Mouse (Mus musculus): ENCODE measurements at regions not wholly inside any gene's neighbourhood (a gene's known extent, or its start where the extent isn't known, plus 50 kb on each side); places are given as distances from the start of the nearest gene placed in this dataset.

DNA sequence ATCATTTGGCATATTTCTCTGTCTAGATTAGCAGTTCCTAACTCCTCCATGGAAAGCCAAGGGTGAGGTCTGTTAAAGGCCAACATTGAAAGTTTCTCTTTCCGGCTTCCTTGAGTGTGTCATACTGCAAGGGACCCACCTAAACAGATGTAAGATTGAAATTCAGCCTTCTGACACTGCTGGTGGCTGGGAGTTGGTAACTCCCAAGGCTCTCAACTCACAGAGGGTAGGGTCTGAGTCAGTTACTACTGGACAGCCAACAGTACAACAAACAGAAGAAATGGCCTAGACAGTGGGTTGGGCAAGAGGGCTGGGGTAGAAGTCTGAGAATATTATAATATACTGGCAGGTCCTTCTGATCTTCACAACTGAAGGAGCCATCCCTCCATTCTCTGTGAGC, 193.7 kb upstream of the Ppp2r3a start:
- peak; percentile 9 for DNase-seq

DNA sequence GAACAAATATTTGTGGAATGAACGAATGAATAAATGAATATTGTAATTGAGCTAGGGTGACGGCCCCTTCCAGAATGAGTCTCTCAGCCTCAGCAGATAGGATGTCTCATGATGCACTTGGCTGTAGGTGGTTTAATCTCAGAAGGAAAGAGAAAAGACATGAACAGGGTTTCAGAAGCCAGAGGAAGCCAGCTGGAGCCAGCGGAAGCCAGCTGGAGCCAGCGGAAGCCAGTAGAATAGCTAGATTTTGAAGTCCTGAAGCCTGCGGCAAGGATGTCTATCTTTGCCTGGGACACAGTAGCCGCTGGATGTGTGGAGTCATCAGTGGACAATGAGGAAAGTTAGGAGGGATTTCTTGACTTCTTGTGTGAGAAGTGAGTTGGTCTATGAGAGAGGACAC, 188.3 kb upstream of the Ppp2r3a start:
- peak; percentile 51 for DNase-seq

DNA sequence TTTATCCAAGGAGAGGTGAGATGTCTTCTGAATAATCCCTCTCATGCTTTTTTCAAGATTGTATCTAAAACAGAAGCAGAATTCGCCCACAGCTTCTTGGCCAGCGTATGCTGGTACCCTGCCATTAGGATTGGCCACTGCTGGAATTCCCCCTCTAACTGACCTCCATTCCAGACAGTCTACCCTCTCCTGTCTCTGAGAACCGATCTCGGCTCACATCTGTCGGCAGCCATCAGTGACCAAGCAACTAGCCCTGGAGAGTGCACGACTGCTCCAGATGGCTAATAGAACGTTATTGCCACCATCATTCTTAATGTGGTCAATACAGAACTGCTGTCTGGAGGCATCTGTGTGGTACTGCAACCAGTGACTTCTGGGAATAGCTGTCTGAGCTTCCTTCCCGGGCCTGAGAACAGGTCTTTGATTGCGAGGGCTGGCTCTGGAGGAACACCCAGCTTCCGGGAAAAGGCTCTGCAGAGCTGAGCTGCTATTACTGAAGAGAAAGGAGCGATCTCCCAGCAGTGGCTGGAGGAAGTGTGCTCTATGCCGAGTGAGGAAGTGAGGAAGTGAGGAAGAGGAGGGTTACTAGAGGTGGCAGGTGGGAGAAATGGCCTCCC, 187.1 kb upstream of the Ppp2r3a start:
- no peak for DNase-seq

DNA sequence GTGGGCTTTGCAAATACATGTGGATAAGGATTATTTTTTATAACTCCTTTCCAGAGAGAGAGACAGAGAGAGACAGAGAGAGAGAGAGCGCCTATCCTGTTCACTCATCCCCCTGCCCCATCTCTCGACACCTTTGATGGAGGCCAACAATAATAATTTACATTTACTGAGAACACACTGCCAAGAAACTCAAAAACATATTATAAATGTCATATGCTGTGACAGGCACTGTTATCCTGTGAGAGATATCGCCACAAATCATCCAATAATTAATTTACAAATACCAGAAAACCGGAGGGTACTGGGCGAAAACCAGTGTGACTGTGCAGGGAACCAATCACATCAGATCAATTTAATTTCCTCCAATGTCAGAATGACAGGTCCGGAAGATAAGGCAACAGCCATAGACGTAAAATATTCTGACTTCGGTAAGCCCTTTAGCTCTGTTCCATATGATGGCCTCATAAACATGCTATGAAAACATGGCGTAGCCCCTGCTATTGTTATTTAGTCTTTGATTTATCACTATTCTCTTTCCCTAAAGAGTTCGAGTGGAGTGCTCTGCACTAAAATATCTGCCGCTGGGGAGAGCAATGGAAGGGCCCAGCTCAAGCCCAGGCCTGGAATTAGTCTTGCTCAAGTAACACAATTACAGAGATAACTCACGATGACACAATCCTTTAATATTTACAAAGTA, 173.5 kb upstream of the Ppp2r3a start:
- no peak for DNase-seq

DNA sequence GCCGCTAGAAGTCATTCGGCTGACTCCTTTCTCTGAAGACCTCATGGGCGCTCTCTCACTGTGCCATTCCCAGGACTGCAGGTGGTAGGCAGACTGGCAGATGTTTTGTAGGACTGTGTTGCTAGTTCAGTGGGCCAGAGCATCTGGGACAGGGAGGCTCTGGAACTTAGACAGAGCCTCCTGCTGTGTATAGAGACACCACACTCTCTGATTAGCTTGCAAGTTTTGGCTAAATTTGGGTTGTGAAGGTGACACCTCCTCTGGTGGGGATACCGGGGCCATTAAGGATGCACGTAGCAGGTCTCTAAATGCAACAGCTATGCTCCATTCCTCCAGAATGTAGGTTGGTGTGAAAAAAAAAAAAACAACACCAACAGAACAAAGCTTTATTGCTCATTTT, 171.4 kb upstream of the Ppp2r3a start:
- no peak for DNase-seq

DNA sequence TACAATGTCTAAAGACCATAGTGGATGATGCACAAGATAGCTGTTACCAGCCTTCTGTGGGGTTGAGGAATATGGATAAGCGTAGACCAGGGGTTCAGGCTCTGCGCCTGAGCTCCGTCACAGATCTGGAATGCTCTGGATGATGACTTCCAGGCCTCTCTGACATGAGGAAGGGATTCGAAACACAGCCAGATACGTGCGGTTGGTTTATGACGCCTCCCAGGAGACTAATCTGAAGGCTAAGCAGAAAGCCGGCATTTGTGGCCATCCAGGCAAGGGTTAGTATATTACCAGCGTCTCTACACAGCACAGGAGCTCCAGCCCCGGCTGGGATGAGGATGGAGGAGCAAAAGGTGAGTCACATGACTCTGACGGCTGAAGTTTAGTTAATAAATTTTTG, 170.4 kb upstream of the Ppp2r3a start:
- DNase-seq = no peak

DNA sequence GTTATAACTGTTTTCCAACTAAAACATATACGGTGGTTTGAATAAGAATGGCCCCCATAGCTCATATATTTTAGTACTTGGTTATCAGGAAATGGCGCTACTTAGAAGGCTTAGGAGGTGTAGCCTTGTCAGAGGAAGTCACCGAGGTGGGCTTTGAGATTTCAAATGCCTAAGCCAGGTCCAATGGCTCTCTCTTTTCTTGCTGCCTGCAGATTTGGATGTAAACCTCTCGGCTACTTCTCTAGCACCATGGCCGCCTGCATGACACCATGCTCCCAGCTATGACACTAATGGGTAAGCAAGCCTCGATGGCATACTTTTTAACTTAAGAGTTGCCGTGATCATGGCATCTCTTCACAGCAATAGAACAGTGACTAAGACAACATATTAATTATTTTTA, 169.5 kb upstream of the Ppp2r3a start:
- no peak for DNase-seq

DNA sequence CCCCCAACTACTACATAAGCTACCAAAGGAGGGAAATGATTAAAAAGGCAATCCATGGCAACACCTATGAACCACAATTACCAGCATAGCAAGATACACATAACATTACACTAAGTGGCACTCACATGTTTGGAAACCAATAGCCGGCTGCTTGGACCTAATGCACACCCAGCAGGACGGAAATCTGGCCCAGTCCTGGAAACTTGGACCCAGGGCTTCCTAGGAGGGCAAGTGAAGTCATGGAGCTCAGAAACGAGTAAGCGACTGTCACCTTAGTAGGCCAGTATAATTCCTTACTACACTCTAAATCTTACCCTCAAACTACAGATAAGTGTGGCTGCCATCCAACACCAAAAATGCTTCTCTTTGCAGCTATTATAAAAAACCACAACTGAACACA, 168.6 kb upstream of the Ppp2r3a start:
- DNase-seq = no peak

DNA sequence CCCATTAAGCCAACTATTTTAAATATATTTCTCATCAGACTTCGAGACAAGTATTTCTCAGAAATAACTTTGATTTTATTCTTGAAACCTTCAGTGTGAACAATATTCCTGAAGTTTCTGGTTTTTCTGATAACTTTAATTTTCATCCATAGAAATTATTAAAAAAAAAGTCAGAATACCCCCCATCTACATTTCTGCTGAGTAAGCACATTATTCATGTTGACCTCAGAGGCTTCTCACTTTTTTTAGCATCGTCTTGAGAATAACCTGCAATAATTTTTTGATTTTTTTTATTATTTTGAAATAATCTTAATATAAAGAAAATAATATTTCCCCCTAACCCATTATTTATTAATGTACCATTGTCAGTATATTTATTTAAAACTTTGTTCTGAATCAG, 166.1 kb upstream of the Ppp2r3a start:
- no peak for DNase-seq

DNA sequence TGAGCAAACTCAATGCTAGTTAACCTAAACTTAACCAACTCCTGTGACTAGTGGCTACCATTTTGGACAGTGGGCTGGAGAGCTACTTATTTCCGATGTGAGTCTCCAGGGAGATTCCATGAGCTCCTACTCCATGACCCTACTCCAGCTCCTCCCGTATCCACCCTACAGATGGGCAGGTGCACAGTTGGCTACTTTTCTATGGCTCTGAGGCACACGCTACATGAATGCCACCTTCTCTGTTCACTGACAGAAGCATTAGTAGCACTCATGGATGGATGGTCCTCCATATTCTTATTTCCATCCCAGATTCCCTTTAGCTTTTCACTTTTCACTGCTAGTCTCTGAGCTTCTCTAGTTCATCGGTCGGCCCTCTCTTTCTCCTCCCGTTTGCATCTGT, 164.7 kb upstream of the Ppp2r3a start:
- DNase-seq = no peak

DNA sequence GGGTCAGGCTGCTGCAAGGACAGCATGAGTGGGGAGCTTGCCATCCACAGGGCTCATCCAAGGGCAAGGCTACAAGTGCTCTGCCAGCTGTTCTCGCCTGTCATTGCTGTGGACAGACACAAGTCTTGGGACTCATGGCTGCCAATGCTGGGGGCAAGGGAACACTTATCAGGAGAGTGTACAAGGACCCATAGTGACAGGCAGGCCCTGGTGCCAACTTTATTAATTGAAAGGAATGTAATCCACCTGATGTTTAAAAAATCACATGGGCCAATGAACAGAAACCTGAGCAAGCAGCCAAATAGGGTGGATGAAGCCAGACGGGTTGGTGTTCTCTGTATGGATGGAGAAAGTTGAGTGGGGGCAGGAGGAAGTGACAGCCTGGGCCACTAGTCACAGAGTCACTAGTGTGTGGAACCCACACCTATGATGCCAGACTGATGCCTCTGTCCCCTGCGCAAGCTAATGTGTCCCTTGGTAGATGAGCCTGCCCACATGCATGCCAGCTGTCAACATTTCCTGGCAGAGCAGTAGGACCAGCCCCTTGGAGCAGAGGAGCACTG, 161.6 kb upstream of the Ppp2r3a start:
- peak; percentile 39 for DNase-seq

DNA sequence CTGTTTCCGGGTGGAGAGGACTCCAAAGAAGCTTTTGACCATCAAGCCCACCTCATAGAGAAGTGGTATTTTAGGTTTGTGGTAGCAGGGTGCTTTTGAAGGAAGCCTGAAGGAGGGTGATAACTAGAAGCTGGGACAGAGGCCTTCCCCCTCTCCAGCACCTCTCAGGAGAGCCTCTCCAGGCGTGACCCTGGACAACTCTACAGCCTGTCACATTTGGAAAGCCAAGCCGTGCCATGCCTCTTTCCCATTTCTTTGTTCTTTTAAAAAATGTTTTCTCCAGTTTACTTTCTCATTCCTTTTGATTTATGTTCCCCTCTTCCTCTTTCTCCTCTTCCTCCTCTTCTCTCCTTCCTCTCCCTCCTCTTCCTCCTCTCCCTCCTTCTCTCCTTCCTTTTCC, 160.4 kb upstream of the Ppp2r3a start:
- no peak for DNase-seq

DNA sequence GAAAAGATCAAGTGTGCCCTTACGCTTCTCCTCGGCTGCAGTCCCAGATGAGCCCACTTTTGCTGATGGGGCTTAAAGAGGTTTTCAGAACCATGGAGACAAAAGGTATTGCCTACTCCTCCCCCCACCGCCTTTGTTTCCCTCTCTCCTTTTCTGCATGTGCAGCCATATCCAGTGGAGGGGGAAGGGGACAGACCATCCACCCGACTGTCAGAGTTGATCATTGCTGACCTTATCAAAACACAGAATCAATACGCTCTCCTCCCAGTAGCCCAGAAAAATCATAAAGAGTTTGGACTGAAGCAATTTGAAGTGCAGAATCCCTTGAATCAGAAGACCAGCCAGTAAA, 159.9 kb upstream of the Ppp2r3a start:
- DNase-seq = no peak

DNA sequence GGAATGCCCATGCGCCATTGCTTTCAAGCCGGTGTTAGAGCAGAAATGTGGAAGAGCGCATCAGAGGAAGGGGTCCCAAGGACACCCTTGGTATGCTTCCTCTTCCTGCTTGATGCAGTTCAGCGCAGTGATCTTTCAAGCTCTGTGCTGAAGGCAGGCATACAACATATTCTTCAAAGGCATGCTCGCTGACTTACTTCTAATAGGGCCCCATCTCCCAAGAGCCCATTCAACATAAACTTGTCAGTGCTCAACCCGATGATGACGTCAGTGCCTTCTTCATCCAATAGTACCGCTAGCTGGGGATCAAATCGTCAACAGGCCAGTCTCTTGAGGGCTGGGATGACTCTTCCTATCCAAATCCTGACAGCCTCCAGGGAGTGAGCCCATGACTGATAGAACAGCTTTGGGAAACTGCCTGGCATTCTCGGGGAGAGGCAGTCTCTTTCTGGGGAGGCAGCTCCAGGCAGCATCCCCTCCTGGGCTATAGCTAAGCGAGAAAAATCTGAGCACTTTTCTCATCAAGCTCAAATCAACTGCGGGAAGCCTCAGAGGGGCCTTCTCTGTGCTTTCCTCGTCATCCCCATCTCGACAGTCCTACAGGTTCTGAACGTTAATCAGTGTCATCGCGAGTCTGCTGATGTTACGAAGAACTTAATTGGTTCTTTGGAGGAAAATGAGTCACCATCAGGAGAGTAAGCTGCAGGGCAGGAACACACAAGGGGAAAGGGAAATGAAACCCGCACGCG, 159.4 kb upstream of the Ppp2r3a start:
- no peak for DNase-seq

DNA sequence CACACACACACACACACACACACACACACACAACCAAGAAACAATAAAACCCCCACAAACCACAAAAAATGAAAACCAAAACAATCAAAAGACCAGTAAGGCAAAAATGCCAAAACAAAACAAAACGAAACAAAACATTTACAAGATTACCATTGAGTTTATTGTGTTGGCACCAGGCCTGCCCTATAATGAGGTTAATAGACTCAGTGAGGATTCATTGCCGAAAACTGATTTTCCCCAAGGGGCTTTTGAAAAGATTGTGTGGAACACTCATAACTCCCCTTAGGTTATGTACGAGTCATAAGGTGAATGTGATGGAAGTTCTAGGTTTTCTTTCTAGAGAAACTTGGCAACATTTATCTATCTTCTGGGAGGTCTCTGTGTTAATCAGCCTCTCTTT, 158.8 kb upstream of the Ppp2r3a start:
- DNase-seq = no peak

DNA sequence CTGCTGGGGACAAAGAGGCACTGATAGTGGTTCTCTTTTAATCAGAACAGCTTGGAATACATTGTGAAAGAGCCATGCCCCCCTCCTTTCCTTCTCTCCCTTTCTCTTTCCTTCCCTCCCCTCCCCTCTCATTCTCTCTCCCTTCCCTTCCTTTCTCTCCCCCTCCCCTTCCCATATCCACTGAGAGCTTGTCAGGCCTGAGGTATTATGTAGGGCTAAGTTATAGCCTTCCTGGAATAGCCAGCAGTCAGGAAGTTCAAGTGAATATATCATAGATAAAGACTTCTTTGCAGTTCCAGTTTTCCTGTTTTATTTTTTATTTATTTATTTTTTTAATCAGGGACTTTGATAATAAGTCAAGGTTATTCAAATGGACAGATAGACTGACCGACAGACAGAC, 156.5 kb upstream of the Ppp2r3a start:
- DNase-seq = no peak

DNA sequence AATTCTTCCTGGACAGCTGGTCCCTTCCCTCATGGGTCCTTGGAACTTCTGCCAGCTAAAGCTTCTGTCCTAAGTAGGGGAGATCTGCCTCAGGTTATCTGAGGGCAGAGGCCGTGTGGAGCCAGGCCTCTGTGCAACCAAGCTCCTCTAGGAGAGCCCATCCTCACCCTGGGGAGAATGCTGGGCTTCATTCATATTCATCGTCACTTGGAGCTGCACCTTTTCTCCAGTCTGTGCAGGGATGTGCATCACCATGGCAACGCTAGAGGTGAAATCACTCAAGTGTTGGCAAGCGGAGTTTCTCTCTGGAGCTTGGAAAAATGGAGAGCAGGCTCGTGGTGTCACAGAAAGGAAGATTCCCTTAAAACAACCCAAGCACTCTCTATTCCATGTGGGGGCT, 155.5 kb upstream of the Ppp2r3a start:
- DNase-seq = no peak

DNA sequence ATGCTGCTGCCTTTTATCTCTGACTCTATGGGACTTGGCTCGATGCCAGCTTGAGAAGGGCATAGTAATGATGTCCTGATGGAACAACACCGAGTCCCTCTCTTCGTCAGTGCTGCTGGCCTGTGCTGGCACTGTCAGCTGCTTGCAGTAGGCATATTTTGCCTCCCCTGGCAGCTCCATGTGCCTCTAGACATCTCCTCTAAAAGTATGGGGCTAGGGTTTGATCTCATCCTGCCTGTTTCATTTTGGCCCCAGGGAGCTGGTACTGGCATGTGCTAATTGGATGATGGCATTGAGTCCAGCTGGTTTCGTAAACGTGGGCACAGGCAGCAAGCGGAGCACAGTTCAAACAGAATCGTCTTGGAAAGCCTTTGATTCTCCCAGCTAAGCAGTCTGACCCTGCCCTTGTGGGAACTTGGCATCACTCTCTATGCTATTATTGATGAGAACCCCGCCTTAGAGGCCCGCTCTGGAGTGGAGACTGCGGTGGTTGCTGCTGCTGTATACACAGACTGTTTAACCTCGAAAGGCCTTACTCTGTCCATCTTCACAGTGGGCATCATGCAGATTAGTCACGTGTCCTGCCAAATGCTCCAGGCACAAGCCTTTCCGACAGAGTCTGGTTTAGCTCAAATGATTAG, 153.0 kb upstream of the Ppp2r3a start:
- DNase-seq = peak; percentile 17

DNA sequence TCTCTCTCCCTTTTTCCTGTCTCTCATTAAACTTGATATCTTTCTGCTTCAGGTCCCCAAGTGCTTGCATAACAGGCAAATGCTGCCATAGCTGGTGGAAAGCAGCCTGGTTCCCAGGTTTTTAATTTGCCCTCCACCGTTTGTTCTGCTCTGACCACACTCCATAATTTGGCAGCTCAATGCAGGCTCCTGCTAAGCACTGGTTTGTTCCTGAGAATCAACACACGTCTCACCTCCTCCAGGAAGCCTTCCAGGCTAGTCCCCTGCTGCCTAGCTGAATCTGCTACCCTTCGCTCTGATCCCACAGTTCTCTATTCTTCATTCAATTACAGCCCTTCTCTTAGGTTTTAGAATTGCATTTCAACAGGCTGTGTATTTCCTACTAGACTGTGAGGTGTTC, 152.4 kb upstream of the Ppp2r3a start:
- no peak for DNase-seq

DNA sequence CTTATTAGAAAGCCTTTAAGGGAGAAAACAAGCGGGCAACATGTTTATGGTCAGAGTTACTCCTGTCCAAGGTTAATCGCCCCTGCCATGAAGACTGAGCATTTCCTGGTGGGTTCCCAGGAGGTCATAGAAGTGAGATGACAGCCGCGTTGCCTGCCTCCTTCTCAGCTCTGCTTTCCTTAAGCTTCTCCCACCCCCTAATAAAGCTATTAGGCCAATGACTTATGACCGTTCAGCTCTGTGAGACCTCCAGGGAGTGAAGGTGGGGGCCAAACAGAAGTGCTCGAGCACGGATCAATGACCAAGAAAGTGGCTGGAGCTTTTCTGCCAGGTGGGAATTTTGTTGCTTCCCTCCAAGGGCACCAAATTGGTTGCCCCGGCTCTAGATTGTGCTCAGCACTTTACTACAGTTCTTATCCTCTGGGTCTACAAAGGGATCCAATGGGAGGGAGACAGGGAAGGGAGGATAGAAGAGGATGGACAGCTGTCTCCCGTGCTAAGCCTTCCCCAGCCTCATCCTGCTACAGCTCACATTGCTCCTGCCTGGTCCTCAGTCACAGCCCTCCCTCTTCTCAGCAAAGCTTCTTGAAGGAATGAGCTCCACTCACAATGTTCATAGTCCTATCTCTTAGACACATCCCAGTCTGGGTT, 151.1 kb upstream of the Ppp2r3a start:
- no peak for DNase-seq

DNA sequence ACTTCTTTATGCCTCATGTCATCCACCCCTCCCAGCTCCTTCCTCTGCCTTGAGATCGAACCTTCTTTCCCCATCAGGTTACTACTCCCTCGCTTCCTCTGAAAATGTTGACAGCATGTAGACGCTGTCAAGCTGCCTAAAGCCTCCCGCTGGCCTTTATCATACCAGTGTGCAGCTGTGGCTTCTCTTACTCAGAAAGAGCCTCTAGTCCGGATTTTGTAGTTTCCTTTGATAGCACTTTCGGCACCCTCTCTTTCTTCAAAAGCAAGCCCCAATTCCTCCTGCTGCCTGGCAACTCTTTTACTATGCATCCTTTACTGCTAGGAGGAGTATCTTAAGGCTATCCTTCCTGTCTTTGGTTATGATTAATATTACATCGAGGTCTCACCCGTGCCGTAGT, 149.8 kb upstream of the Ppp2r3a start:
- DNase-seq = no peak

DNA sequence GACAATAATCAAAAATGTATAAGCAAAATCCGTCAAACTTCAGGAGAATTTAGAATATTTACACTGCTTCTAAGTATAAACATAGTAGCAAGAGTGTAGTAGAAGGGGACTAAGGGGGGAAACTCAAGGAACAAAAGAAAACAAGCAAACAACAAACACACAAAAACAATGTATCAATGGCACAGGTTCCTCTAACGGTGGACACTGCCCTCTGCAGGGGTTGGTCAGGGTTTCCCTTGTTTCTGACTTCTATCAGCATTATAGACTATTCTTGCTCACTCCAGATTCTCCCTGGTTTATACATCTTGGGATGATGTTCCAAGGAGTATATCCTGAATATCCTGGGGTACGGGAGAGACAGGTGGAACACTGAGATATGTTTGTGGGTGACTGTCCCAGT, 147.3 kb upstream of the Ppp2r3a start:
- DNase-seq = no peak

DNA sequence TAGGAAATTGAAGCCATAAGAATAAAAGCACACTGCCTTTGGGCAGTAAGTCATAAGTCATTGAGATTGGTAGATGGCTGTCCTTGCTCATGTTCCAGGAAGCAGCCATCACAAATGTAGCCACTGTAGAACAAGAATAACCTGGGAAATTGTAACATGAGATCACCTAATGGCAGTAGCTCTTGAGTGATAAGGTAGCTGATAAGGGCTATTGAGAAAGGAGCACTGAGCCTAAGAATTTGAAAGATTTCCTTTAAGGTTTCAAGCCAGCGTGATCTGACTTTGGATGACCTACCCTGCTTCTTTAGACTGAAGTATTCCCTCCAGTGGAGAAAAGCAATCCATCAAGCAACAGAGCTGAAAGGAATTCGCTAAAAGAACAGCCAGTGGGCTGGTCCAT, 117.8 kb upstream of the Ppp2r3a start:
- DNase-seq = no peak

Measured in heart, postnatal 4 days (tissue).